Mouse (Mus musculus): Measurements from ENCODE around the gene Retnlb.

DNA sequence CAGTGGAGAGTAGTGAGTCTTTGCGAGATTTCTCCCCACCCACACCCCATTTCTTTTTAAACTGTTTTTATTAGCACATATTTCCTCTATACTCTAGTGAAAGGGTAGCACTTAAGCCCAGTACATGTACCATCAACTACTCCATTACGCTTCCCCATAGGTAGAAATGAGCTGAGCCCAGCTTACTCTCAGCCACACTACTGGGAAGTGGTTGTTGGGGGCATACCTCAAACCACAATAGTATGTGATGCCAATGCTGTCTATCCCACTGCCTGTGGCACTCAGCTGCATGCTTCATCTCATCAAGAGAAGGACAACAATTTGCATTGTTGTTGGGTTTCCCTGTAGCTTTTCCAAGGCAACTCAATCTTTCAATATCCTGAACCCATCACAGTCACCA lies 15.8 kb upstream of the Retnlb start:
- TF ChIP-seq CTCF (IDR thresholded peaks at IDR 0.05; ENCODE audit: low read depth) (no peak), EP300 (optimal IDR thresholded peaks at IDR 0.05) (no peak)
